Mouse (Mus musculus) CH12F3 (cell line): ENCODE measurements around the gene Rprd1b.

Experiments
- in situ Hi-C: fragments of 300-500 bp; cut with MboI; formaldehyde crosslinking; loops from 2 replicates; pipeline ENCODE4 v1.14.3; 2020; ENCODE audit warnings: low sequenced_read_pairs

The Rprd1b gene

GRCm38 (mm10) chr2:158168741-158169211 lies 140.5 kb downstream of the Rprd1b start:
- in situ Hi-C loops: no loop called here

GRCm38 (mm10) chr2:158169351-158169750 lies 141.1 kb downstream of the Rprd1b start:
- in situ Hi-C loops: no loop called here

- in situ Hi-C loops: no loop called here
Observed at GRCm38 (mm10) chr2:158169771-158170170, 141.5 kb downstream of the Rprd1b start.

- in situ Hi-C loops: no loop called here
Observed at GRCm38 (mm10) chr2:158170394-158170793, 142.1 kb downstream of the Rprd1b start.

GRCm38 (mm10) chr2:158174438-158174837 lies 146.1 kb downstream of the Rprd1b start:
- in situ Hi-C loops: no loop called here

GRCm38 (mm10) chr2:158174958-158175357 lies 146.7 kb downstream of the Rprd1b start:
- in situ Hi-C loops: no loop called here

GRCm38 (mm10) chr2:158175433-158175832 lies 147.1 kb downstream of the Rprd1b start:
- in situ Hi-C loops: no loop called here

GRCm38 (mm10) chr2:158176763-158177162 lies 148.5 kb downstream of the Rprd1b start:
- in situ Hi-C loops: no loop called here

- in situ Hi-C loops: no loop called here
Observed at GRCm38 (mm10) chr2:158177574-158177973, 149.3 kb downstream of the Rprd1b start.

GRCm38 (mm10) chr2:158178139-158178538 lies 149.8 kb downstream of the Rprd1b start:
- in situ Hi-C loops: no loop called here

GRCm38 (mm10) chr2:158178696-158179369 lies 150.5 kb downstream of the Rprd1b start:
- in situ Hi-C loops: no loop called here

- in situ Hi-C loops: no loop called here
Observed at GRCm38 (mm10) chr2:158179370-158180111, 151.2 kb downstream of the Rprd1b start.

GRCm38 (mm10) chr2:158180797-158181196 lies 152.5 kb downstream of the Rprd1b start:
- in situ Hi-C loops: no loop called here
